Mouse (Mus musculus): Measurements from ENCODE around the gene Ssna1.
A peak's percentile ranks its signal among the peaks of the same experiment; 100 is the strongest.

Ssna1 gene

GRCm38 (mm10) chr2:25271827-25272511 lies at the start of gene Ssna1, which contains the start of gene Anapc2:
TSS of gene Ssna1 (minus strand) at chr2:25272438.
TSS of gene Anapc2 (plus strand) at chr2:25272478.
- DNase-seq (ENCODE audit: low read depth, low spot score) = peak; percentile 99

GRCm38 (mm10) chr2:25320084-25320483 lies 47.8 kb upstream of the Ssna1 start:
- DNase-seq (ENCODE audit: low read depth, low spot score) = peak; percentile 58

GRCm38 (mm10) chr2:25318971-25319773 lies 46.9 kb upstream of the Ssna1 start, which contains the start of gene Grin1:
TSS of gene Grin1 (minus strand) at chr2:25319187.
- DNase-seq (ENCODE audit: low read depth, low spot score) = peak; percentile 97

- DNase-seq (ENCODE audit: low read depth, low spot score) = peak; percentile 94
Observed at GRCm38 (mm10) chr2:25318119-25318966, 46.1 kb upstream of the Ssna1 start.

- no peak for DNase-seq (ENCODE audit: low read depth, low spot score)
Observed at GRCm38 (mm10) chr2:25311491-25311891, 39.3 kb upstream of the Ssna1 start.

GRCm38 (mm10) chr2:25310969-25311368 lies 38.7 kb upstream of the Ssna1 start:
- DNase-seq (ENCODE audit: low read depth, low spot score) = no peak

GRCm38 (mm10) chr2:25310180-25310579 lies 37.9 kb upstream of the Ssna1 start:
- DNase-seq (ENCODE audit: low read depth, low spot score) = no peak

GRCm38 (mm10) chr2:25305587-25306359 lies 33.5 kb upstream of the Ssna1 start:
- no peak for DNase-seq (ENCODE audit: low read depth, low spot score)

- peak; percentile 72 for DNase-seq (ENCODE audit: low read depth, low spot score)
Observed at GRCm38 (mm10) chr2:25304657-25305541, 32.7 kb upstream of the Ssna1 start.

GRCm38 (mm10) chr2:25303931-25304656 lies 31.9 kb upstream of the Ssna1 start:
- DNase-seq (ENCODE audit: low read depth, low spot score) = peak; percentile 93

GRCm38 (mm10) chr2:25303452-25303851 lies 31.2 kb upstream of the Ssna1 start:
- no peak for DNase-seq (ENCODE audit: low read depth, low spot score)

- DNase-seq (ENCODE audit: low read depth, low spot score) = peak; percentile 79
Observed at GRCm38 (mm10) chr2:25298046-25298445, 25.8 kb upstream of the Ssna1 start.

GRCm38 (mm10) chr2:25297093-25297492 lies 24.9 kb upstream of the Ssna1 start:
- no peak for DNase-seq (ENCODE audit: low read depth, low spot score)

- no peak for DNase-seq (ENCODE audit: low read depth, low spot score)
Observed at GRCm38 (mm10) chr2:25293706-25294105, 21.5 kb upstream of the Ssna1 start.

- DNase-seq (ENCODE audit: low read depth, low spot score) = peak; percentile 80
Observed at GRCm38 (mm10) chr2:25292856-25293255, 20.6 kb upstream of the Ssna1 start.

GRCm38 (mm10) chr2:25292054-25292544 lies 19.9 kb upstream of the Ssna1 start:
- peak; percentile 81 for DNase-seq (ENCODE audit: low read depth, low spot score)

- no peak for DNase-seq (ENCODE audit: low read depth, low spot score)
Observed at GRCm38 (mm10) chr2:25291184-25292053, 19.2 kb upstream of the Ssna1 start.

- no peak for DNase-seq (ENCODE audit: low read depth, low spot score)
Observed at GRCm38 (mm10) chr2:25290816-25291130, 18.5 kb upstream of the Ssna1 start.
